Mouse (Mus musculus): Measurements from ENCODE around the gene Krtap14. TPM values are rescaled to one million over a fixed set of nuclear protein-coding genes. Genes with fewer than 3 reads are reported as not detected.

Krtap14 gene
- polyA plus RNA-seq (2012; rRNA removed): not detected in 2 replicates

GRCm38 (mm10) chr16:88826095-88826652 is at the start of gene Krtap14:
TSS of gene Krtap14 (minus strand) at chr16:88826145.
- no peaks in the 10 kb centered on the region for H3K4me1 ChIP-seq (replicated peaks; ENCODE audit: control insufficient read depth, insufficient read depth, low read length)
- 97% methylated on average over 9 of the region's 9 CpGs for WGBS
- no peak within 1 kb of the TSS for H3K4me3 ChIP-seq (ENCODE audit: control insufficient read depth, insufficient read depth, low read length)
- TF ChIP-seq CTCF (IDR thresholded peaks at IDR 0.05; ENCODE audit: borderline replicate concordance, control insufficient read depth, extremely low read depth, insufficient read depth, low read length, poor library complexity): no peak
- no peak for TF ChIP-seq POLR2A (IDR thresholded peaks at IDR 0.05; ENCODE audit: control insufficient read depth, extremely low read depth, insufficient read depth, low read length, poor library complexity)
- no peaks in the 10 kb centered on the region for H3K27me3 ChIP-seq (ENCODE audit: control insufficient read depth, insufficient read depth, low read length)
- no peak within 1 kb of the TSS for H3K27ac ChIP-seq (ENCODE audit: control insufficient read depth, insufficient read depth, low read length)
- no peaks in the 10 kb centered on the region for H3K36me3 ChIP-seq (ENCODE audit: control insufficient read depth, insufficient read depth, low read length)
- no peak for DNase-seq

- no peaks in the 10 kb centered on the region for H3K27me3 ChIP-seq (ENCODE audit: control insufficient read depth, insufficient read depth, low read length)
- TF ChIP-seq POLR2A (IDR thresholded peaks at IDR 0.05; ENCODE audit: control insufficient read depth, extremely low read depth, insufficient read depth, low read length, poor library complexity) (no peak), CTCF (IDR thresholded peaks at IDR 0.05; ENCODE audit: borderline replicate concordance, control insufficient read depth, extremely low read depth, insufficient read depth, low read length, poor library complexity) (no peak)
- no peak for DNase-seq
- 94% methylated on average over 3 of the region's 3 CpGs for WGBS
- no peaks in the 10 kb centered on the region for H3K4me1 ChIP-seq (replicated peaks; ENCODE audit: control insufficient read depth, insufficient read depth, low read length)
- H3K4me3 ChIP-seq (ENCODE audit: control insufficient read depth, insufficient read depth, low read length): no peak within 1 kb of the TSS
- H3K36me3 ChIP-seq (ENCODE audit: control insufficient read depth, insufficient read depth, low read length): no peaks in the 10 kb centered on the region
- H3K27ac ChIP-seq (ENCODE audit: control insufficient read depth, insufficient read depth, low read length): no peak within 1 kb of the TSS
Observed at GRCm38 (mm10) chr16:88874169-88874568, 48.2 kb upstream of the Krtap14 start, which contains the start of gene Krtap19-2. TSS of gene Krtap19-2 (minus strand) at chr16:88874269.

GRCm38 (mm10) chr16:88869311-88869710 is 43.4 kb upstream of the Krtap14 start, which contains the start of gene Krtap19-1:
TSS of gene Krtap19-1 (minus strand) at chr16:88869411.
- no peak for TF ChIP-seq POLR2A (IDR thresholded peaks at IDR 0.05; ENCODE audit: control insufficient read depth, extremely low read depth, insufficient read depth, low read length, poor library complexity)
- no peak for TF ChIP-seq CTCF (IDR thresholded peaks at IDR 0.05; ENCODE audit: borderline replicate concordance, control insufficient read depth, extremely low read depth, insufficient read depth, low read length, poor library complexity)
- Histone ChIP-seq H3K4me1 (replicated peaks; ENCODE audit: control insufficient read depth, insufficient read depth, low read length) (no peaks in the 10 kb centered on the region), H3K4me3 (ENCODE audit: control insufficient read depth, insufficient read depth, low read length) (no peak within 1 kb of the TSS), H3K27ac (ENCODE audit: control insufficient read depth, insufficient read depth, low read length) (no peak within 1 kb of the TSS), H3K27me3 (ENCODE audit: control insufficient read depth, insufficient read depth, low read length) (no peaks in the 10 kb centered on the region), H3K36me3 (ENCODE audit: control insufficient read depth, insufficient read depth, low read length) (no peaks in the 10 kb centered on the region)
- no peak for DNase-seq
- WGBS: 86% methylated on average over 6 of the region's 6 CpGs

- DNase-seq: no peak
- H3K27me3 ChIP-seq (ENCODE audit: control insufficient read depth, insufficient read depth, low read length): no peaks in the 10 kb centered on the region
- H3K4me1 ChIP-seq (replicated peaks; ENCODE audit: control insufficient read depth, insufficient read depth, low read length): no peaks in the 10 kb centered on the region
- TF ChIP-seq POLR2A (IDR thresholded peaks at IDR 0.05; ENCODE audit: control insufficient read depth, extremely low read depth, insufficient read depth, low read length, poor library complexity): no peak
- no peak for TF ChIP-seq CTCF (IDR thresholded peaks at IDR 0.05; ENCODE audit: borderline replicate concordance, control insufficient read depth, extremely low read depth, insufficient read depth, low read length, poor library complexity)
- no peak overlapping the region for H3K27ac ChIP-seq (ENCODE audit: control insufficient read depth, insufficient read depth, low read length)
- H3K36me3 ChIP-seq (ENCODE audit: control insufficient read depth, insufficient read depth, low read length): no peaks in the 10 kb centered on the region
- no peak overlapping the region for H3K4me3 ChIP-seq (ENCODE audit: control insufficient read depth, insufficient read depth, low read length)
- WGBS: 94% methylated on average over 4 of the region's 4 CpGs
Observed at GRCm38 (mm10) chr16:88864887-88865407, 39.0 kb upstream of the Krtap14 start.

- DNase-seq: no peak
- H3K27ac ChIP-seq (ENCODE audit: control insufficient read depth, insufficient read depth, low read length): no peak overlapping the region
- no peaks in the 10 kb centered on the region for H3K27me3 ChIP-seq (ENCODE audit: control insufficient read depth, insufficient read depth, low read length)
- H3K36me3 ChIP-seq (ENCODE audit: control insufficient read depth, insufficient read depth, low read length): no peaks in the 10 kb centered on the region
- TF ChIP-seq POLR2A (IDR thresholded peaks at IDR 0.05; ENCODE audit: control insufficient read depth, extremely low read depth, insufficient read depth, low read length, poor library complexity): no peak
- no peak for TF ChIP-seq CTCF (IDR thresholded peaks at IDR 0.05; ENCODE audit: borderline replicate concordance, control insufficient read depth, extremely low read depth, insufficient read depth, low read length, poor library complexity)
- 12% methylated on average over 5 of the region's 5 CpGs for WGBS
- no peaks in the 10 kb centered on the region for H3K4me1 ChIP-seq (replicated peaks; ENCODE audit: control insufficient read depth, insufficient read depth, low read length)
- no peak overlapping the region for H3K4me3 ChIP-seq (ENCODE audit: control insufficient read depth, insufficient read depth, low read length)
Observed at GRCm38 (mm10) chr16:88851450-88851849, 25.5 kb upstream of the Krtap14 start.

GRCm38 (mm10) chr16:88848558-88848957 is 22.6 kb upstream of the Krtap14 start:
- Histone ChIP-seq H3K4me1 (replicated peaks; ENCODE audit: control insufficient read depth, insufficient read depth, low read length) (no peaks in the 10 kb centered on the region), H3K36me3 (ENCODE audit: control insufficient read depth, insufficient read depth, low read length) (no peaks in the 10 kb centered on the region), H3K4me3 (ENCODE audit: control insufficient read depth, insufficient read depth, low read length) (no peak overlapping the region), H3K27ac (ENCODE audit: control insufficient read depth, insufficient read depth, low read length) (no peak overlapping the region), H3K27me3 (ENCODE audit: control insufficient read depth, insufficient read depth, low read length) (no peaks in the 10 kb centered on the region)
- DNase-seq: no peak
- WGBS: 91% methylated on average over 4 of the region's 4 CpGs
- no peak for TF ChIP-seq CTCF (IDR thresholded peaks at IDR 0.05; ENCODE audit: borderline replicate concordance, control insufficient read depth, extremely low read depth, insufficient read depth, low read length, poor library complexity)
- no peak for TF ChIP-seq POLR2A (IDR thresholded peaks at IDR 0.05; ENCODE audit: control insufficient read depth, extremely low read depth, insufficient read depth, low read length, poor library complexity)
